Mouse (Mus musculus): ENCODE measurements around the gene Zfp36l3.
"Not testable (repeated sequence)": the region's sequence is repeated elsewhere in the genome, so short reads cannot be mapped to it uniquely, and the experiment has no call there.

Zfp36l3 gene

GRCm38 (mm10) chrX:53776276-53776675 lies at the start of gene Zfp36l3:
Gene Zfp36l3 (minus strand): TSS chrX:53776394.
- DNase-seq (ENCODE audit: low spot score in 2 of 2): no peak

GRCm38 (mm10) chrX:53799074-53799473 lies 22.9 kb upstream of the Zfp36l3 start:
- no peak for DNase-seq (ENCODE audit: low spot score in 2 of 2)

GRCm38 (mm10) chrX:53797519-53797918 lies 21.3 kb upstream of the Zfp36l3 start, which contains the start of gene Xlr:
Gene Xlr (minus strand): TSS chrX:53797706.
- not testable (repeated sequence) for DNase-seq (ENCODE audit: low spot score in 2 of 2)

- no peak for DNase-seq (ENCODE audit: low spot score in 2 of 2)
Measured at GRCm38 (mm10) chrX:53757736-53758135, 18.5 kb downstream of the Zfp36l3 start, which contains the start of gene 1700013H16Rik. Gene 1700013H16Rik (minus strand): TSS chrX:53757831.

- no peak for DNase-seq (ENCODE audit: low spot score in 2 of 2)
Measured at GRCm38 (mm10) chrX:53752851-53753250, 23.3 kb downstream of the Zfp36l3 start.

GRCm38 (mm10) chrX:53728967-53729366 lies 47.2 kb downstream of the Zfp36l3 start:
- no peak for DNase-seq (ENCODE audit: low spot score in 2 of 2)

- DNase-seq (ENCODE audit: low spot score in 2 of 2): no peak
Measured at GRCm38 (mm10) chrX:53724596-53724995, 51.6 kb downstream of the Zfp36l3 start, which contains the start of gene 4930502E18Rik. Gene 4930502E18Rik (plus strand): TSS chrX:53724826.

Data from frontal cortex, postnatal 10 days (tissue).